Mouse (Mus musculus) CH12.LX (cell line): ENCODE data around the gene Map3k20. TPM values are rescaled to one million over a fixed set of nuclear protein-coding genes. Genes with fewer than 3 reads are reported as not detected.

Experiments used
- DNase-seq: peaks from one replicate; pipeline ENCODE4 v3.0.0-alpha.2; 2013; ENCODE audit errors: extremely low read depth
- H3K27ac ChIP-seq: 2 replicates; pipeline ENCODE4 v1.5.1; 2012; ENCODE audit warnings: low read depth, mild to moderate bottlenecking, control low read depth, moderate library complexity; ENCODE audit not compliant: insufficient read depth
- H3K27me3 ChIP-seq: replicated peaks from 2 replicates; pipeline ENCODE3; 2012; ENCODE audit warnings: inconsistent platforms
- H3K36me3 ChIP-seq, 2 experiments: replicated peaks in 1 of 2; 2 replicates each; pipeline versions ENCODE3 to v1.6.1; 2012; ENCODE audit warnings: inconsistent platforms in 1 of 2, low read length in 1 of 2, mild to moderate bottlenecking in 1 of 2, mixed read lengths in 1 of 2, moderate library complexity in 1 of 2; ENCODE audit not compliant: control insufficient read depth in 1 of 2, insufficient read depth in 1 of 2
- H3K4me1 ChIP-seq, 2 experiments: 2 replicates each; pipeline ENCODE4 v1.6.1; 2012; ENCODE audit warnings: inconsistent platforms in 1 of 2, moderate library complexity in 1 of 2; ENCODE audit not compliant: insufficient read depth in 2 of 2, control insufficient read depth in 1 of 2
- H3K4me2 ChIP-seq: 2 replicates; pipeline ENCODE4 v1.6.1; 2012; ENCODE audit warnings: low read depth, mild to moderate bottlenecking, control low read depth; ENCODE audit not compliant: poor library complexity, insufficient read depth, severe bottlenecking
- H3K4me3 ChIP-seq, 3 experiments: fragments of 150-350 bp in 1 of 3; sonication (generic) in 1 of 3; replicated peaks in 1 of 3; 2 replicates each; pipeline versions ENCODE3 to v1.5.1; 2011 to 2012; ENCODE audit warnings: low read depth in 2 of 3, low read length in 2 of 3, mild to moderate bottlenecking in 2 of 3, moderate library complexity in 2 of 3, control low read depth in 1 of 3, improper control_type of control experiment in 1 of 3, inconsistent platforms in 1 of 3, mixed read lengths in 1 of 3; ENCODE audit not compliant: poor library complexity in 1 of 3
- H3K79me2 ChIP-seq: replicated peaks from 2 replicates; pipeline ENCODE4 v1.6.1; 2012; ENCODE audit warnings: mild to moderate bottlenecking, moderate library complexity; ENCODE audit not compliant: control insufficient read depth, poor library complexity, insufficient read depth, severe bottlenecking; ENCODE audit errors: extremely low read depth
- H3K9ac ChIP-seq: 2 replicates; pipeline ENCODE4 v1.6.1; 2012; ENCODE audit warnings: low read depth, mild to moderate bottlenecking, control low read depth, moderate library complexity; ENCODE audit not compliant: insufficient read depth
- H3K9me3 ChIP-seq: replicated peaks from 2 replicates; pipeline ENCODE3; 2012; ENCODE audit warnings: low read length, inconsistent platforms, mixed read lengths
- BHLHE40 ChIP-seq: IDR thresholded peaks from 2 replicates; pipeline ENCODE4 v1.6.1; 2011; ENCODE audit warnings: mild to moderate bottlenecking, low read depth, low read length, improper control_type of control experiment
- CTCF ChIP-seq, 2 experiments: IDR thresholded peaks in 1 of 2; conservative IDR thresholded peaks in 1 of 2; 2 replicates each; pipeline ENCODE4 v1.5.1; 2011 to 2012; ENCODE audit warnings: low read depth in 2 of 2, low read length in 2 of 2, improper control_type of control experiment in 1 of 2, inconsistent platforms in 1 of 2, mild to moderate bottlenecking in 1 of 2, moderate library complexity in 1 of 2
- E2F4 ChIP-seq: IDR thresholded peaks from 2 replicates; pipeline ENCODE4 v1.6.1; 2011; ENCODE audit warnings: low read depth, low read length, improper control_type of control experiment; ENCODE audit not compliant: insufficient replicate concordance
- ELF1 ChIP-seq: IDR thresholded peaks from 2 replicates; pipeline ENCODE4 v1.6.1; 2014; ENCODE audit warnings: low read depth, mild to moderate bottlenecking, inconsistent platforms, low read length, improper control_type of control experiment
- EP300 ChIP-seq: IDR thresholded peaks from 2 replicates; pipeline ENCODE4 v1.6.1; 2011; ENCODE audit warnings: low read length, improper control_type of control experiment
- ETS1 ChIP-seq: conservative IDR thresholded peaks from 2 replicates; pipeline ENCODE4 v1.6.1; 2012; ENCODE audit warnings: low read depth, mild to moderate bottlenecking, inconsistent platforms, low read length, improper control_type of control experiment, moderate library complexity
- IRF4 ChIP-seq: IDR thresholded peaks from 2 replicates; pipeline ENCODE4 v1.6.1; 2014; ENCODE audit warnings: low read depth, mild to moderate bottlenecking, inconsistent platforms, low read length, improper control_type of control experiment
- JUN ChIP-seq: IDR thresholded peaks from 2 replicates; pipeline ENCODE4 v1.6.1; 2011; ENCODE audit warnings: low read depth, mild to moderate bottlenecking, low read length, improper control_type of control experiment, moderate library complexity; ENCODE audit not compliant: insufficient read depth
- MAFK ChIP-seq: IDR thresholded peaks from 2 replicates; pipeline ENCODE4 v1.6.1; 2011; ENCODE audit warnings: low read length, improper control_type of control experiment; ENCODE audit not compliant: insufficient replicate concordance
- MAX ChIP-seq: IDR thresholded peaks from 2 replicates; pipeline ENCODE4 v1.6.1; 2011; ENCODE audit warnings: low read length, improper control_type of control experiment
- MAZ ChIP-seq: IDR thresholded peaks from 2 replicates; pipeline ENCODE4 v1.6.1; 2012; ENCODE audit warnings: low read depth, mild to moderate bottlenecking, inconsistent platforms, low read length, improper control_type of control experiment, moderate library complexity
- MEF2A ChIP-seq: IDR thresholded peaks from 2 replicates; pipeline ENCODE4 v1.6.1; 2014; ENCODE audit warnings: low read depth, mild to moderate bottlenecking, inconsistent platforms, low read length, improper control_type of control experiment, borderline replicate concordance
- MXI1 ChIP-seq: IDR thresholded peaks from 2 replicates; pipeline ENCODE4 v1.6.1; 2011; ENCODE audit warnings: mild to moderate bottlenecking, low read depth, low read length, improper control_type of control experiment
- MYC ChIP-seq: IDR thresholded peaks from 2 replicates; pipeline ENCODE4 v1.6.1; 2011; ENCODE audit warnings: low read depth, mild to moderate bottlenecking, improper control_type of control experiment, low read length
- NRF1 ChIP-seq: IDR thresholded peaks from 2 replicates; pipeline ENCODE4 v1.6.1; 2014; ENCODE audit warnings: low read depth, mild to moderate bottlenecking, inconsistent platforms, low read length, improper control_type of control experiment, moderate library complexity
- PAX5 ChIP-seq: IDR thresholded peaks from 2 replicates; pipeline ENCODE4 v1.6.1; 2012; ENCODE audit warnings: low read length, inconsistent platforms, mixed read lengths
- POLR2A ChIP-seq: IDR thresholded peaks from 2 replicates; pipeline ENCODE4 v1.6.1; 2011; ENCODE audit warnings: low read depth, mild to moderate bottlenecking, improper control_type of control experiment, low read length
- RAD21 ChIP-seq: IDR thresholded peaks from 2 replicates; pipeline ENCODE4 v1.6.1; 2011; ENCODE audit warnings: low read depth, mild to moderate bottlenecking, low read length, improper control_type of control experiment, moderate library complexity
- RCOR1 ChIP-seq: conservative IDR thresholded peaks from 2 replicates; pipeline ENCODE4 v1.6.1; 2012; ENCODE audit warnings: low read depth, mild to moderate bottlenecking, inconsistent platforms, low read length, improper control_type of control experiment
- SIN3A ChIP-seq: IDR thresholded peaks from 2 replicates; pipeline ENCODE4 v1.6.1; 2012; ENCODE audit warnings: low read length, improper control_type of control experiment, inconsistent platforms
- SMC3 ChIP-seq: IDR thresholded peaks from 2 replicates; pipeline ENCODE4 v1.6.1; 2011; ENCODE audit warnings: low read depth, low read length, improper control_type of control experiment
- TBP ChIP-seq: conservative IDR thresholded peaks from 2 replicates; pipeline ENCODE4 v1.6.1; 2011; ENCODE audit warnings: low read depth, low read length, improper control_type of control experiment
- TCF12 ChIP-seq: IDR thresholded peaks from 2 replicates; pipeline ENCODE4 v1.6.1; 2014; ENCODE audit warnings: low read depth, mild to moderate bottlenecking, inconsistent platforms, low read length, improper control_type of control experiment
- USF1 ChIP-seq: IDR thresholded peaks from 2 replicates; pipeline ENCODE4 v1.6.1; 2014; ENCODE audit warnings: low read depth, mild to moderate bottlenecking, inconsistent platforms, low read length, improper control_type of control experiment
- USF2 ChIP-seq: conservative IDR thresholded peaks from 2 replicates; pipeline ENCODE4 v1.6.1; 2011; ENCODE audit warnings: low read depth, low read length, improper control_type of control experiment
- ZKSCAN1 ChIP-seq: IDR thresholded peaks from 2 replicates; pipeline ENCODE4 v1.6.1; 2012; ENCODE audit warnings: low read depth, inconsistent platforms, low read length, improper control_type of control experiment, borderline replicate concordance
- ZMIZ1 ChIP-seq: IDR thresholded peaks from 2 replicates; pipeline ENCODE4 v1.6.1; 2012; ENCODE audit warnings: low read depth, mild to moderate bottlenecking, inconsistent platforms, low read length, improper control_type of control experiment
- ZNF384 ChIP-seq: IDR thresholded peaks from 2 replicates; pipeline ENCODE4 v1.6.1; 2012; ENCODE audit warnings: low read depth, low read length, improper control_type of control experiment, inconsistent platforms
- dilution Hi-C: fragments of 300-500 bp; cut with MboI; formaldehyde crosslinking; loops from 2 replicates; pipeline ENCODE4 v1.14.3; 2020; ENCODE audit warnings: low sequenced_read_pairs; ENCODE audit not compliant: extremely low pct_unique_long_range_greater_than_20kb, extremely low pct_ligation_motif_present
- in situ Hi-C: fragments of 300-500 bp; cut with MboI; formaldehyde crosslinking; loops from 3 replicates; pipeline ENCODE4 v1.14.3; 2019; ENCODE audit warnings: low sequenced_read_pairs, low pct_ligation_motif_present, low pct_unique_long_range_greater_than_20kb, mixed read lengths
- polyA plus RNA-seq: library from polyadenylated mRNA; unstranded; fragments of >175 nt; gene quantifications from 2 replicates; pipeline ENCODE4 v1.2.1, GENCODE M21; 2012; ENCODE audit warnings: low read depth; ENCODE audit not compliant: insufficient read length
- total RNA-seq, 2 experiments: library from RNA; depleted of rRNA; stranded (reverse); fragments of 300-350 nt in 1 of 2; fragments of >200 nt in 1 of 2; gene quantifications; 2 replicates each; pipeline ENCODE4 v1.2.3; 2012 to 2014

Map3k20 gene
- total and polyA plus RNA-seq, 3 experiments = 4.1 to 6.6 (median 6.1) TPM

GRCm38 (mm10) chr2:72416095-72417080 lies 131.0 kb downstream of the Map3k20 start:
- Histone ChIP-seq H3K27me3 (no peaks in the 10 kb centered on the region), H3K4me3 (no peak overlapping the region), H3K4me1 (peaks cover 3 to 4% of the 10 kb centered on the region in 2 experiments; a peak in 2 of 4 replicates), H3K4me2 (no peak overlapping the region), H3K9ac (no peak overlapping the region), H3K36me3 (peaks cover 0 to 18% of the 10 kb centered on the region in 2 experiments), H3K79me2 (no peaks in the 10 kb centered on the region), H3K9me3 (no peaks in the 10 kb centered on the region), H3K27ac (no peak overlapping the region)
- no peak for TF ChIP-seq NRF1
- no peak for TF ChIP-seq JUN
- TF ChIP-seq MAX = no peak
- TF ChIP-seq CTCF (conservative IDR thresholded peaks at IDR 0.05 in 1 of 2, IDR thresholded peaks at IDR 0.05 in 1 of 2; ENCODE audit: low read depth in 2 of 2, low read length in 2 of 2) = no peak
- no peak for TF ChIP-seq E2F4
- no peak for TF ChIP-seq MXI1
- no peak for TF ChIP-seq PAX5
- TF ChIP-seq MYC = no peak
- no peak for TF ChIP-seq EP300
- no peak for TF ChIP-seq USF1
- no peak for TF ChIP-seq IRF4
- no peak for TF ChIP-seq TBP
- TF ChIP-seq MAZ = no peak
- no peak for TF ChIP-seq POLR2A
- TF ChIP-seq SMC3 = no peak
- no peak for TF ChIP-seq BHLHE40
- no peak for TF ChIP-seq ELF1
- TF ChIP-seq ZKSCAN1 = no peak
- no peak for TF ChIP-seq ZNF384
- no peak for TF ChIP-seq RCOR1
- in situ Hi-C loops = no loop called here
- dilution Hi-C loops = no loop called here
- no peak for DNase-seq

GRCm38 (mm10) chr2:72420561-72420960 lies 135.1 kb downstream of the Map3k20 start:
- no peak for DNase-seq

More at GRCm38 (mm10) chr2:72420561-72420960, 135.1 kb downstream of the Map3k20 start:
- TF ChIP-seq ZNF384 (no peak), E2F4 (no peak), ZKSCAN1 (no peak), TCF12 (no peak), MEF2A (no peak), RAD21 (no peak), USF2 (no peak), NRF1 (no peak), SMC3 (no peak), MAZ (no peak), TBP (no peak), SIN3A (no peak), MAFK (no peak), BHLHE40 (no peak), MYC (no peak), ZMIZ1 (no peak), ETS1 (no peak), ELF1 (no peak)
- TF ChIP-seq, all 38 proteins: peak for 0
- no peaks in the 10 kb centered on the region for H3K79me2 ChIP-seq
- H3K27ac ChIP-seq = no peak overlapping the region
- dilution Hi-C loops (no loop called here), in situ Hi-C loops (no loop called here)
- peaks cover 0 to 3% of the 10 kb centered on the region in 2 experiments; a peak in 1 of 4 replicates for H3K4me1 ChIP-seq
- peaks cover 0 to 9% of the 10 kb centered on the region in 2 experiments for H3K36me3 ChIP-seq
- H3K27me3 ChIP-seq = no peaks in the 10 kb centered on the region
- H3K4me3 ChIP-seq = no peak overlapping the region
- H3K9me3 ChIP-seq = no peaks in the 10 kb centered on the region
- H3K4me2 ChIP-seq = no peak overlapping the region
- H3K9ac ChIP-seq = no peak overlapping the region
